ENCODE assay signal across 11 mouse cellular contexts in genomic region chr6:143414590-143415382, GRCm38 (mm10).
DNase-seq lines count a peak whose midpoint lies in the region; TF ChIP-seq lines count a peak whose summit lies in the region.
"Had no signal": no experiment of that assay in that cellular context is flagged by ENCODE, and none has a peak within 500 bp of the region (broad histone marks: within the 10 kb centered on the region; RNA-seq: fewer than 3 reads in every experiment).

No protein-coding gene starts in this region.

- no peaks in the 10 kb centered on the region for H3K36me3 ChIP-seq in kidney, adult 2 months (ENCODE audit: control insufficient read depth, insufficient read depth, low read length)

- TF ChIP-seq POLR2A in kidney, adult 2 months (IDR thresholded peaks at IDR 0.05; ENCODE audit: low read depth, low read length) = no peak

- H3K27me3 ChIP-seq in kidney, adult 2 months (replicated peaks; ENCODE audit: control insufficient read depth, insufficient read depth, low read length) = no peaks in the 10 kb centered on the region

- no peak overlapping the region for H3K4me3 ChIP-seq in kidney, adult 2 months (ENCODE audit: insufficient read depth, low read depth, low read length)

- H3K27ac ChIP-seq in kidney, adult 2 months (ENCODE audit: insufficient read depth, low read depth, low read length) = no peak overlapping the region

- TF ChIP-seq CTCF in kidney, adult 2 months (conservative IDR thresholded peaks at IDR 0.05; ENCODE audit: insufficient read depth, insufficient read length, low read depth, low read length) = no peak

- H3K4me1 ChIP-seq in kidney, adult 2 months (ENCODE audit: control insufficient read depth, insufficient read depth, low read length) = no peaks in the 10 kb centered on the region

- peak; percentile 66 for DNase-seq in heart, adult 11 months
- no peak for DNase-seq in heart, adult 8-10 months (ENCODE audit: low spot score)
- DNase-seq in cerebellum, postnatal 36 days = peak; percentile 77 to 80
- DNase-seq in layer of hippocampus, postnatal 10 days (ENCODE audit: low spot score in 2 of 2) = peak; percentile 76 to 81
- peak; percentile 87 to 88 for DNase-seq in right cerebral cortex, postnatal 10 days (ENCODE audit: low spot score in 2 of 2)
- no peak for DNase-seq in kidney, adult 2 months
- DNase-seq in urinary bladder, postnatal 10 days (ENCODE audit: low spot score) = no peak
- DNase-seq in thymus, postnatal 0 days (ENCODE audit: low spot score) = no peak
- DNase-seq: kidney, postnatal 4 days; lung, adult 18-20 months; midbrain, embryonic 14.5 days had no signal

- 90% methylated on average over 27 of the region's 27 CpGs for WGBS in kidney, adult 2 months

Comparison
In these comparisons a context has a peak if more than half of its experiments do, and no peak if none do; other contexts are left out.
1. DNase-seq: peak in heart, adult 11 months (single experiment), cerebellum, postnatal 36 days (2 of 2), layer of hippocampus, postnatal 10 days (2 of 2) and right cerebral cortex, postnatal 10 days (2 of 2); none in heart, adult 8-10 months (single experiment), kidney, adult 2 months (single experiment), urinary bladder, postnatal 10 days (single experiment) and thymus, postnatal 0 days (single experiment).